Mouse (Mus musculus): ENCODE data around the gene Ankar. TPM values are rescaled to one million over a fixed set of nuclear protein-coding genes. Genes with fewer than 3 reads are reported as not detected.

The Ankar gene
- polyA plus RNA-seq, 1 experiment from 2014 or later, result not detected

Other genes with a start within 250 kb of the Ankar start
- gene March4, start 163.6 kb downstream of the Ankar start, polyA plus RNA-seq (2015; fragmentation: Nextera tagmentation; extraction: Ambion mirVana), result 0.04 and 0.10 TPM in 2 replicates
- gene Smarcal1, start 117.3 kb downstream of the Ankar start, polyA plus RNA-seq (2015; fragmentation: Nextera tagmentation; extraction: Ambion mirVana), result 16.6 and 19.5 TPM in 2 replicates
- gene Rpl37a, start 10.7 kb upstream of the Ankar start, polyA plus RNA-seq (2015; fragmentation: Nextera tagmentation; extraction: Ambion mirVana), result 860 and 1,102 TPM in 2 replicates
- 44.4 and 85.9 TPM in 2 replicates for gene Igfbp2, start 123.9 kb upstream of the Ankar start, polyA plus RNA-seq (2015; fragmentation: Nextera tagmentation; extraction: Ambion mirVana)
- 79.0 and 101 TPM in 2 replicates for gene Igfbp5, start 174.3 kb upstream of the Ankar start, polyA plus RNA-seq (2015; fragmentation: Nextera tagmentation; extraction: Ambion mirVana)